Mouse (Mus musculus) adrenal gland, adult 18-20 months (tissue): ENCODE results near the gene Prss40. TPM values are rescaled to one million over a fixed set of nuclear protein-coding genes. Genes with fewer than 3 reads are reported as not detected.
"Not testable (repeated sequence)": the region's sequence is repeated elsewhere in the genome, so short reads cannot be mapped to it uniquely, and the experiment has no call there.

Source experiments
- DNase-seq, 2 experiments: peaks; one replicate each; pipeline ENCODE4 v3.0.0; 2021 to 2022; ENCODE audit warnings: low spot score in 2 of 2
- total RNA-seq, 2 experiments: library from RNA; stranded (reverse); gene quantifications; 1 replicate in 1 of 2; 2 replicates in 1 of 2; pipeline ENCODE4 v1.2.3; 2021

The Prss40 gene
- total RNA-seq, 2 experiments from 2014 or later, result not detected

DNA sequence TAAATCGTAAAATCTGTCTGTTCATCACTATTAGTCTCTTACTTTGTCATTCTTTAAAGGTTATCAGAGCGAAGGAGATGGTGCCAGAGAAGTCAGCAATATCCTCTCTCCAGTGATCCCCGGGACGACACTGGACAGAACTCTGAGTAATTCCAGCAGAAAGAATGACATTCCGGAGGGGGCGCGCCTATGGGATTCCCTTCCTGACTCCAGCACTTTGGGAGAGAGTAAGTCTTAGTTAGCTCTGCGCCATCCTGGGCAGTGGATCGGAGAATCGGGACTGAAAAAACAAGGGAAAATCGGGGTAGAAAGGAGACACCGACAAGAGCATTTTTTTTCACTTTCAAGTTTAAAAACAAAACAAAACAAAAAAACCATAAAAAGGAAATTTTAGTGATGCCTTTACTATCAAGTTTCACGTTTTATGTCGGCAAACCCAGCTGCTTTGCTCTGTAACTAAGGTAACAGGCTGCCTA is 24.4 kb downstream of the Prss40 start:
- no peak for DNase-seq

DNA sequence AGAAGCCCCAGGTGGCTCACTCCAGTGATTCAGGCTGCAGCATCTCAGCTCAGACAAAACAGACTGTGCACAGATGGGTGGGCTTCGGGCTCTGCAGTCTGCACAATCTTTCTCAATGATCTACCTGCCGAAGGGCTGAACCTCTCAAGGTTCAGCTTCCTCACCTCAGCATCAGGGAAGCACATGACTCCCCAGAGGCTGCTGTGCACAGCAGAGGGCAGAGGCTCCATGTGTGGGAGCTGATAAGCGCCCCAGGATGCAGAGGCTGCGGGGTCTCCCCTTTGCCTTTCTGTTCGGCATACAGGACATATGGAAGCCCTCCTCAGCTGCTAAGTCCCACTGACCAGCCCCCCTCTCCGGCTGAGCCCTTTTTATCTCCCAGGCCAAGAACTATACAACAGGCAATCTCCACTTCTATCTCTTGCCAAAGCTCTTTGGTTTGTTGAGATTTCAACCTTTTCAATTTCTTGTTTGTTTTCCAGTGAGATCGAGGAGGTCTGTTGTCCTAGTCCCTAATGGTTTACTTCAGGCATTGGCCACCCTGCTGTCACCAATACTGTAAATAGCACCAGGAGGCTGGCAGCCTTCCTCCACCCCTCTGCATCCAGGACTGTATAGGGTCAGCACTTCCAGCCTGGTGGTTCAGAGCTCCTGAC is 25.6 kb downstream of the Prss40 start, which contains the start of gene Cfc1:
Cfc1 (plus strand) TSS at position 606 of the 656 bp plus-strand sequence.
- not testable (repeated sequence) for DNase-seq

DNA sequence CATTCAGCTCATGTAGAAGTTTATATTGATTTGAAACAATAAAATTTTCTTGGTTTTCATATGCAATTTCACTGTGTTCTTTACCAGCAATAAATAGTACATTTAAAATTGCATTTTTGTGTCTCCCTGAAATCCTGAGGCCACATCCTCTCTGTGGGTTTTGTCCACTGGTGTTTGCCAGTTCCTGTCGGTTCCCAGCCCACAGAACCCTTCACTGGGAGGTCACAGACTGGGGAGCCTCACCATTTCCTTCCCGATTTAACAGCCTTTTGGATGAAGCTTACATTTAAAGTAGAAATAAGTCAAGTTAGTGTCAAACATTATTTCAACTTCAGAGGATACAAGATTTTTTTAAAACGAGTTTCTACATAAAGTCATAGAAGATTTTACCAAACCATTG is 26.2 kb downstream of the Prss40 start:
- not testable (repeated sequence) for DNase-seq

DNA sequence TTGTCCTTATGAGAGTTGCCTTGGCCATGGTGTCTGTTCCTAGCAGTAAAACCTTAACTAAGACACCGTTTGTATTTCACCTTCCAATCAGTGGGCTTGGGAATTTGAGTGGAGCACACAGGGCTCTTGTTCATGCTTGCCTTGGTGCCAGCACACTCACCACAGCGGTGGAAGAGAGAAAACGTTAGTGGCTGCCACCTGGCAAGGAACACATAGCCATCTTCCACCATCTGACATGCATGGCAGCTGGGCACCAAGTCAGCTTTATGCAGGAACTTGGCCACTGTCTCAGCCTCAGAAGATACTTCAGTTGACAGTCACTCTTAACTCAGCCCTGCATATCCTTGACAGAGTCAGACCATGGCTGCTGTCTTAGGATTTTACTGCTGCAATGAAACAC is 37.1 kb downstream of the Prss40 start:
- no peak for DNase-seq

DNA sequence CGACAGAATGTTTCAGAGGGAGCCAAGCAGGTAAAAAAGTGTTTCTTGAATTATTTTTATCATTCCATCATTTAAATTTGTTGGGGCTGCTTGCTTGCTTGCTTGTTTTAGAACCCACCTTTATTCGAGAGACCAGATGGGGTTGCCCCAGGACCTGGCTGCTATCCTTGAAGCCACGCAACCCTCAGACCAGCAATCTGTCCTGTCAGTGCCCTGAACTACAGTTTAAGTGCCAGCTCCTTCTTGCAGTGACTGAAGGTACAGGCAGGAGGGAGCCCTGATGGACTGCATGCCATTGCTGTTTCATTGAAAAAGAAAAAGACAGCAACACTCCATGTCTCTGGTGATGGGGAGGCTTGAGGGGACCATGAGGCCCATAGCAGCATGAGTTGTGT is 37.9 kb downstream of the Prss40 start:
- DNase-seq, result no peak

DNA sequence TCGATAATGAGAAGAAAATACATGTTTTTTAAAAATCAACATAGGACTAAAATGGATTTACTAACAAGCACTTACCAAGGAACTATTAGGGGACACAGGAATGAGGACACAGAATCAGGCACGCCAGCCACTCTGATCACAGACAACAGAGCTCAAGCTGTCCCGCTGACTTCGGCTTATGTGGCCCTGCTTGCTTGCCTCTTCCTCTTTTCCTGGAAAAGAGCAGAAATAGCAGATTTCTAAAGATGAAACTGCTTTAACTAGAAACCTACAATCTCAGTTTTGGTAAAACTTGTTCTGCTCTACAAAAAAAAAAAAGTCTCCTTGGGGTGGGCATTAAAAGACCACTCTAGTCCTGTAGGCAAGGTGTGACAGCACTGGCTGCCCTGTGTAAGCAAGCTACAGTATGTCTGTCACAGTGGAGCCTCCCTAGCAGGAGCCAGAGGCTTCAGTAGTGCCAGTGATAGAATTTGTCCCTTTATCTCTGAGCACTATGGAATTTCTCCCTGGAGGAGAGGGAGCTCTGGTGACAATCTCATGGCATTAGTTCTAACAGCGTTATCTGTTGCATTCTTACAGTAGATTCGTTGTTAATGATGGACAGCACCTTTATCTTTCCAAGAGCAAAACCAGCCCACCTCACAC is 38.4 kb downstream of the Prss40 start:
- DNase-seq, result no peak

- no peak for DNase-seq
These were observed 42.5 kb downstream of the Prss40 start for GRCm38 (mm10) chr1:34518259-34518658.

DNA sequence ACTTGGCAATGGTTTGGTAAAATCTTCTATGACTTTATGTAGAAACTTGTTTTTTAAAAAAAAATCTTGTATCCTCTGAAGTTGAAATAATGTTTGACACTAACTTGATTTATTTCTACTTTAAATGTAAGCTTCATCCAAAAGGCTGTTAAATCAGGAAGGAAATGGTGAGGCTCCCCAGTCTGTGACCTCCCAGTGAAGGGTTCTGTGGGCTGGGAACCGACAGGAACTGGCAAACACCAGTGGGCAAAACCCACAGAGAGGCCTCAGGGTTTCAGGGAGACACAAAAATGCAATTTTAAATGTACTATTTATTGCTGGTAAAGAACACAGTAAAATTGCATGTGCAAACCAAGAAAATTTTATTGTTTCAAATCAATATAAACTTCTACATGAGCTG is 42.9 kb downstream of the Prss40 start:
- DNase-seq, result not testable (repeated sequence)

DNA sequence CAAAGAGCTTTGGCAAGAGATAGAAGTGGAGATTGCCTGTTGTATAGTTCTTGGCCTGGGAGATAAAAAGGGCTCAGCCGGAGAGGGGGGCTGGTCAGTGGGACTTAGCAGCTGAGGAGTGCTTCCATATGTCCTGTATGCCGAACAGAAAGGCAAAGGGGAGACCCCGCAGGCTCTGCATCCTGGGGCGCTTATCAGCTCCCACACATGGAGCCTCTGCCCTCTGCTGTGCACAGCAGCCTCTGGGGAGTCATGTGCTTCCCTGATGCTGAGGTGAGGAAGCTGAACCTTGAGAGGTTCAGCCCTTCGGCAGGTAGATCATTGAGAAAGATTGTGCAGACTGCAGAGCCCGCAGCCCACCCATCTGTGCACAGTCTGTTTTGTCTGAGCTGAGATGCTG is 43.4 kb downstream of the Prss40 start:
- DNase-seq, result not testable (repeated sequence)

DNA sequence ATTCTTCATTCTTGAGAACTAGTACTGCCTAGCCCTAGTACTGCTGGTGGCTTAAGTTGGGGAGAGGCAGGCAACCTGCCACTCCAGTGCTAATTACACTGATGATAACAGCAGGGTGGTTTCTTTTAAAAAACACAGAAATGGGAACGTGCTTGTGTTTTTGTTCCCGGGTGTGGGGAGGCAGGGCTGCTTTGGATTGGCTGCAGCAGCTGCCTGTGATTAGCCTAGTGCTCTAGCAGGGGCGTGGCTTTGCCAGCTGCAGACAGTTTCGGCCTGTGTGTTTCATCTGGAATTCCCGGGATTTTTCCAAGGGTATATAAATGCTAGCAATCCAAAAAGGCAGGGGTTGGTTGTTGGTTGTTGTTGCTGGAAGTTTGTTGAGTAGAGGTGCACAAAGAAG is 44.1 kb downstream of the Prss40 start:
- DNase-seq, result no peak

GRCm38 (mm10) chr1:34513068-34513467 is 47.7 kb downstream of the Prss40 start:
- DNase-seq, result no peak

DNA sequence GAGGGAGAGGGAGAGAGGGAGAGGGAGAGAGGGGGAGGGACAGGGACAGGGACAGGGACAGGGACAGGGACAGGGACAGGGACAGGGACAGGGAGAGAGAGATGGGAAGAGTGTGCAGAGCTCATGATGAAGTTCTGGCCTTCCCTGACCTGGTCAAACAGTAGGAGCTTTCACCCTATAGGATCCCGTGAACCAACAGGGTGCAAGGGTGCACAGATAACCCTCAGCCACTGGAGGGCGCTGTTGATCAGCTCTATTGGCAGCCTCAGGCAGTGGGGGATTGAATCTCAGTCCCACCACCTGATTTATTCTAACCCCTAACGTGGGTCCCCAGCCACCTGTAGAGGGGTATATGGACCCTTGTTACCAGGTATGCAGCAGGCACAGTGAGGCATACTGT is 49.7 kb downstream of the Prss40 start:
- peak; percentile 22 to 37 for DNase-seq

GRCm38 (mm10) chr1:34510575-34510981 is 50.2 kb downstream of the Prss40 start:
- DNase-seq, result no peak

GRCm38 (mm10) chr1:34507986-34508385 is 52.8 kb downstream of the Prss40 start:
- no peak for DNase-seq

GRCm38 (mm10) chr1:34505970-34506551 is 54.7 kb downstream of the Prss40 start:
- no peak for DNase-seq

DNA sequence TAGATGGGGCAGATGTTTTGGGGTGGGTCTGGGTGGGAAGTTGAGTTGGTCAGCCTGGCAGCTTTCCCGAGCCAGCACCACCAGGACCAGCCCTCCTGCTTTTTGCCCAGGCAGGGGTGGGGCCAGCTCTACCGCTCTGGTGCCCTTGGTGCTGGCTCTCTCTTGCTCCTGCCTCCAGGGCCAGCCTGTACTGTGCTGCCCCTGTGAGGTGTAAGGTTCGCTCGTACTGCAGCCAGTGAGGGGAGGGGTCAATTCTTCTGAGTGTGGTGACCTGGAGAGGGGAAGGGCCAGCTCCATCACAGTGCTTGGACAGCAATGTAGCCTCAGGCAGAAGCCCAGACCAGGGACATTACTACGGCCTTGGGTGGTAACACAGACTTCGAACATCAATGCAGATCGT is 55.4 kb downstream of the Prss40 start:
- no peak for DNase-seq

DNA sequence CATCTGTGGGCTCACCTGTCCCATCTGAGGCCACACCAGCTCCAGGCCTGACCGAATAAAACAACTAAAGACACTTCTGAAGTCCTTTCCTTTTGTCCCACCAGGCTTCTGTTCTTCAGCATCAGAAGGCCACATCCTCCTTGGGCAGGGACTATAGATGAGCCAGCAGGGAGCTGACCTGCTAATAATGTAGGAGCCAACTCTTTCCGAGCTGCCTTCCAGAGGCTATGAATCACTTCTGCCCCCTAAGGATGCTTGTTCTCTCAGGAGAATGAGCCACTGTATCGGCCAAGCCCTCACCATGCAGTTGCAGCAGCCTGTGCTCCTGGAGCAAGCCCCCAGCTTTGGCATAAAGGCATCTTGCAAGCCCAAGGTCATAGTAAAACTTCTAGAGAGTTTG is 57.8 kb downstream of the Prss40 start:
- no peak for DNase-seq

Other genes with a start within 250 kb of the Prss40 start
- 10 to 100 TPM; 16.0 to 18.0 TPM for gene Ccdc115, start 121.3 kb downstream of the Prss40 start, total RNA-seq
- 10 to 100 TPM; 65.2 to 68.7 TPM for gene Imp4, start 121.1 kb downstream of the Prss40 start, total RNA-seq
- 1 to 10 TPM; 3.1 to 8.9 TPM for gene Ptpn18, start 101.2 kb downstream of the Prss40 start, total RNA-seq
- not detected for gene Prss39, start 62.5 kb downstream of the Prss40 start, total RNA-seq
- gene Cfc1, start 25.3 kb downstream of the Prss40 start, total RNA-seq, result not detected
- under 1 TPM; 0.53 to 0.54 TPM for gene Amer3, start 18.7 kb upstream of the Prss40 start, total RNA-seq